Mouse (Mus musculus) midbrain, embryonic 14.5 days (tissue): ENCODE results near the gene 4933427D14Rik. TPM values are rescaled to one million over a fixed set of nuclear protein-coding genes. Genes with fewer than 3 reads are reported as not detected.

Experiments used
- ATAC-seq: fragments of 200-750 bp; cut with Nextera tagmentation; 2 replicates; pipeline ENCODE4 v1.8.0; 2017; ENCODE audit warnings: moderate number of reproducible peaks, moderate library complexity; ENCODE audit not compliant: low FRiP score, low TSS enrichment
- DNase-seq: peaks from one replicate; pipeline ENCODE4 v3.0.0-alpha.2; 2015
- H3K27ac ChIP-seq: fragments of 300-500 bp; sonication (generic); replicated peaks from 2 replicates; pipeline ENCODE4 v1.5.1; 2014; ENCODE audit warnings: mild to moderate bottlenecking, low read depth, low read length, moderate library complexity
- H3K27me3 ChIP-seq: fragments of 300-500 bp; sonication (generic); 2 replicates; pipeline ENCODE4 v1.6.1; 2014; ENCODE audit warnings: low read length, control low read depth, mixed read lengths; ENCODE audit not compliant: control insufficient read depth, insufficient read depth
- H3K36me3 ChIP-seq: fragments of 300-500 bp; sonication (generic); 2 replicates; pipeline ENCODE4 v1.6.1; 2014; ENCODE audit warnings: low read length, control low read depth; ENCODE audit not compliant: control insufficient read depth, insufficient read depth
- H3K4me1 ChIP-seq: fragments of 300-500 bp; sonication (generic); 2 replicates; pipeline ENCODE4 v1.6.1; 2014; ENCODE audit warnings: mild to moderate bottlenecking, antibody characterized with exemption, low read length, control low read depth; ENCODE audit not compliant: control insufficient read depth, insufficient read depth
- H3K4me2 ChIP-seq: fragments of 300-500 bp; sonication (generic); 2 replicates; pipeline ENCODE4 v1.6.1; 2014; ENCODE audit warnings: mild to moderate bottlenecking, low read length, moderate library complexity
- H3K4me3 ChIP-seq: fragments of 300-500 bp; sonication (generic); replicated peaks from 2 replicates; pipeline ENCODE4 v1.5.1; 2014; ENCODE audit warnings: low read depth, low read length
- H3K9ac ChIP-seq: fragments of 300-500 bp; sonication (generic); replicated peaks from 2 replicates; pipeline ENCODE4 v1.6.1; 2014; ENCODE audit warnings: mild to moderate bottlenecking, low read length, moderate library complexity
- H3K9me3 ChIP-seq: fragments of 300-500 bp; sonication (generic); 2 replicates; pipeline ENCODE4 v1.6.1; 2016; ENCODE audit warnings: low read length, control low read depth, mixed read lengths; ENCODE audit not compliant: control insufficient read depth
- WGBS: fragments of 180-500 bp; shearing (Covaris S2); extraction: QIAGEN DNeasy Blood & Tissue Kit; methylation state at CpG from one replicate; pipeline ENCODE4 v1.1.7; 2014; 5-methylcytosine and 5-hydroxymethylcytosine counted together
- polyA plus RNA-seq: library from polyadenylated mRNA; unstranded; fragments of >200 nt; fragmentation: Nextera tagmentation; extraction: Ambion mirVana; gene quantifications from 2 replicates; pipeline ENCODE4 v1.2.1, GENCODE M21; 2014

4933427D14Rik gene
- polyA plus RNA-seq, 1 experiment from 2014 or later: 22.2 TPM

DNA sequence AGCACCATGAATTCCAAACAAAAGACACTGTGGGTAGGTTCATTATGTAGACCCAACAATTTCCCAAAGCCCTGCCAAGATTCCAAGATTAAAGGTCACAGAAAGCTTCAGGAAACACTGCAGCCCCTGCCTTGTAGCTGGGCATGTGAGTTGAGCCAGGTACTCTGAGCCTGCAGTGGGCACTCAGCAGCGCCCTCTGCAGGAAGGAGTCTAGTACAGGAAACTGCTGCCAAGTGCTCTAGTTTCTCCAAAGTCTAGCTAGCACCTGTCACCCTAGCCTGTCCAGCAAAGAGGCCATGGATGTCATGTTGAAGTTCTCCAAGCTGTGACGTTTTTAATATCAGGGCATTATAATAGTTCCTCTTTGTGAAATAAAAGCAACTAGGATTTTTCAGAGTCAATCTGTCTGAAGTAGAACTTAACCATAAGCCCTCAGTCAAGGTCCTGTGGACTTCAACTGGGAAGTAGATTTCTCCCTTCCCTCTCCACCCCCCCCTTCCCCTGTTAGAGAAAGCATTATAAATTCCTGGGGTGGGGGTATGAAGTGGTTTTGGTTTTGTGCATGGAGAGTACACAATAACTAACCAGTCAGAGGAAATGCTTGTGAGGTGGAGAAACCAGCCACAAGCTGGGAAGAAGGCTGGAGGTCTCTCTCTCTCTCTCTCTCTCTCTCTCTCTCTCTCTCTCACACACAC is 61.9 kb downstream of the 4933427D14Rik start:
- Histone ChIP-seq H3K27ac (no peak overlapping the region), H3K4me1 (peaks cover 18% of the 10 kb centered on the region), H3K9ac (no peak overlapping the region), H3K36me3 (no peaks in the 10 kb centered on the region), H3K27me3 (peaks cover 7% of the 10 kb centered on the region; the same call in 1 of the 2 replicates), H3K9me3 (no peaks in the 10 kb centered on the region), H3K4me2 (no peak overlapping the region), H3K4me3 (no peak overlapping the region)
- ATAC-seq: no peak
- peak; percentile 63 for DNase-seq
- 6% methylated on average over 2 of the region's 2 CpGs for WGBS

DNA sequence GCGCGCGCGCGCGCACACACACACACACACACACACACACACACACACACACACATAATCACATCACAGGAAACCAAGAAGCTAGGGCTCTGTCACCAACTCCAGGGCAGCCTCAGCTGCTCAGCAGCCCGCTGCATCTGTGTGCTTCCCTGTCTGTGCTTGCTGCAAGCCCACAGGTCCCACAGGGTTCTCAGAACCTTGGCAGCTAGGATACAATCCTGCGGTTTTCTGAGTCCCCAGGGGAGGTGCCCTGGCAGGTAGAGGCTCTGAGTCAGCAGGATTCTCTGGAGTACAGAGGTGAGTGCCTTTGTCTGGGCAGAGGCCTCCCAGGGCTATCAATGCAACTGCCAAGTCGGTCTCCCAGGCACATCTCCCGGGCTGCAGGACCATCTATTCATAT is 64.4 kb downstream of the 4933427D14Rik start:
- Histone ChIP-seq H3K9me3 (no peaks in the 10 kb centered on the region), H3K9ac (no peak overlapping the region), H3K27ac (peak overlapping the region; percentile 61), H3K27me3 (peaks cover 7% of the 10 kb centered on the region; the same call in 1 of the 2 replicates), H3K36me3 (no peaks in the 10 kb centered on the region), H3K4me2 (no peak overlapping the region), H3K4me3 (no peak overlapping the region), H3K4me1 (peaks cover 12% of the 10 kb centered on the region)
- ATAC-seq (no peak), DNase-seq (peak; percentile 50)
- WGBS: 44% methylated on average over 10 of the region's 10 CpGs

DNA sequence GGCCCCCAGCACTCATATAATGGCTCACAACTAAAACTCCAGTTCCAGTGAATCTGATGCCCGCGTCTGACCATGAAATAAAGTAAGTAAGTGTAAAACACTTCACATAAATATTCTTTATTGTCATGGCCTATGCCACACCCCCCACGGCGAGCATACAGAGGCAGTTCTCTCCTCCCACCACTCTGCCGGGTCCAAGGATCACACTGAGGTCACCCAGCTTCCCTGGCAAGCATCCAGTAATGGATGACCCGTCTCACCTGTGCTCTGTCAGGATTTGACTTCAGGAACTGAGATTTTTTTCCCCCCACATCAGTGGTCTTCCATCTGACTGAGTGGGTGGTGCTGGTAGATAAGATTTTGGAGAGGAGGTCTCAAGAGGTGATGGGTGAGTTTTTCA is 67.1 kb downstream of the 4933427D14Rik start:
- 77% methylated on average over 6 of the region's 6 CpGs for WGBS
- no peak overlapping the region for H3K27ac ChIP-seq
- H3K4me3 ChIP-seq: no peak overlapping the region
- ATAC-seq (no peak), DNase-seq (no peak)
- 0 out of 2 replicates have a peak, but pooled peaks cover 9% of the 10 kb centered on the region for H3K4me1 ChIP-seq
- H3K27me3 ChIP-seq: peaks cover 21% of the 10 kb centered on the region
- no peak overlapping the region for H3K4me2 ChIP-seq
- no peaks in the 10 kb centered on the region for H3K9me3 ChIP-seq
- no peaks in the 10 kb centered on the region for H3K36me3 ChIP-seq
- no peak overlapping the region for H3K9ac ChIP-seq

DNA sequence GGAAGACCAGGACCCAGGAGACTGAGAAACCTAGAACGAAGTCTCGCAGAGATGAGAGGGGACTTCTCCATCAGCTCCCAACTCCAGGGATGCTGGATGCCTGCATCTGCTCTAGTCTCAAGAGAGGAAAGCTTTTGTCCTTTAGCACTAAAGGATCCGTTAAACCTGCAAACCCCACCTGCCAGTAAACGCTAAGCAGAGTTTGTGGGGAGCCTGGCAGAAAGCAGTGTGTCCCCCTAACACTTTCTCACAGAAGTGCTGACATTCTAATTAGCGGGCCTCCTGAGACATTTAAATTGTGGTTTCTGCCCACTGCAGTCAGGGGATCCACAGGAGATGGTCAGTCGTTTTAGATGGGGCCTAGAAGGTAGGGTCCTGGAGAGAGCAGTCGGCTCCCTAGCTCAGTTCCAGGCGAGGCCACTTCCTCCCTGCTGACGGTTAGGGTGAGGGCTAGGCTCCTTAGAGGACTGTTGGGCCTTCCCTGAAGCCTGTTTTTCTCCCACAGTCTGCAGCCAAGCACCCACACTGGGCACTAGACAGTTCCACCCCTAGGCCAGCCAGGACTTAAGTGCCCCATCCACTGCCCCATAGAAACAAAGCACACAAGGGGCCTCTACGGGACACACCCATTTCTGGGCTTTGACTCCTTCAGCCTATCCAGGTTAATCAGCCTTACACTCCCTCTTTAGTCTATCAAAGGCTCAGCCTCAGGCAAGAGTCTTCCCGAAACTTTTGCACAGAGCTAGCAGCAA is 70.9 kb downstream of the 4933427D14Rik start:
- peaks cover 28% of the 10 kb centered on the region for H3K27me3 ChIP-seq
- 26% methylated on average over 11 of the region's 11 CpGs for WGBS

DNA sequence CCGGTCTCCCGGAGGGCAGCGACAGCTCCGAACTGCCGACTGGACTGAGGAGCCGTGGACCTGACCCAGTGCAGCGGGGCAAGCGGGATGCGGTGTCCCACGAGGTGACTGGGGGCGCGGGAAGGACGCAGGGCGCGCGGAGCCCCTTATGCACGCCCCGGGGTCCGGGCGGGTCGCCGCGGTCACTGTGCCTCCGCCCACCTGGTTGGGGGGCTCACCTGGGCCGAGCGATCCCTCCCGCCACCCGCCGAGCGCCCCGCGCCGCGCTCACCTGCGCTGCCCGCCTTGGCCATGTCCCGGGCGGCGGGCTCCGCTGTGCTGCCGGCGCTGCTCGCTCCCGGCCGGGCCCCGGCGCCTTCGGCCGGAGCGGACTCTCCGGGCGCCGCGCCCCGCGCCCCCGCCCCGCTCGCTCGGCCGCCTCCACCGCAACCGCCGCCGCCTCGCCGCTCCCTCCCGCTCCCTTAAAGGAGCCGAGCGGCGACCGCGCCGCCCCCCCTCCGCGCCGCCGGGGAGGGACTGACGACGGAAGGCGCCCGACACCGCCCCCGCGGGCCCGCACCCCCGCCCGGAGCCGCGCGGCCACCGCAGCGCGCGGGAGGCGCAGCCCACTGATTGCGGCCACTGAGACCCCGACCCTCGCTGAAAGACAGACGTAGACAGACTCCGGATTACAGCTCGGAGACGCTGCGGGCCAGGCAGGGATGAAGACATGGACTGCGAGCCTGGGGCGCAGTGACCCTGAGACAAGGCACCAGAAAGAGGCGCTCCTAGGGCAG is 71.7 kb downstream of the 4933427D14Rik start, which contains the start of gene Pitpnm3:
Gene Pitpnm3, minus strand, starts transcription at position 396 of the 776 bp plus-strand sequence.
- ATAC-seq (peak; percentile 66), DNase-seq (peak; percentile 70)
- H3K9me3 ChIP-seq: no peaks in the 10 kb centered on the region
- H3K4me1 ChIP-seq: 0 out of 2 replicates have a peak, but pooled peaks cover 9% of the 10 kb centered on the region
- H3K4me2 ChIP-seq: peak within 1 kb of the TSS; percentile 94
- H3K9ac ChIP-seq: peak within 1 kb of the TSS; percentile 80
- H3K36me3 ChIP-seq: no peaks in the 10 kb centered on the region
- peak within 1 kb of the TSS; percentile 32; the same call in 1 of the 2 replicates for H3K27ac ChIP-seq
- H3K27me3 ChIP-seq: peaks cover 28% of the 10 kb centered on the region
- H3K4me3 ChIP-seq: peak within 1 kb of the TSS; percentile 66
- under 1% methylated on average over 77 of the region's 107 CpGs for WGBS

More for the DNA sequence above, 70.9 kb downstream of the 4933427D14Rik start:
- peak overlapping the region; percentile 66 for H3K4me3 ChIP-seq
- ATAC-seq: no peak
- peak overlapping the region; percentile 32; the same call in 1 of the 2 replicates for H3K27ac ChIP-seq
- no peak for DNase-seq
- H3K4me1 ChIP-seq: 0 out of 2 replicates have a peak, but pooled peaks cover 9% of the 10 kb centered on the region
- H3K4me2 ChIP-seq: peak overlapping the region; percentile 94
- H3K9me3 ChIP-seq: no peaks in the 10 kb centered on the region
- H3K36me3 ChIP-seq: no peaks in the 10 kb centered on the region
- H3K9ac ChIP-seq: peak overlapping the region; percentile 80

DNA sequence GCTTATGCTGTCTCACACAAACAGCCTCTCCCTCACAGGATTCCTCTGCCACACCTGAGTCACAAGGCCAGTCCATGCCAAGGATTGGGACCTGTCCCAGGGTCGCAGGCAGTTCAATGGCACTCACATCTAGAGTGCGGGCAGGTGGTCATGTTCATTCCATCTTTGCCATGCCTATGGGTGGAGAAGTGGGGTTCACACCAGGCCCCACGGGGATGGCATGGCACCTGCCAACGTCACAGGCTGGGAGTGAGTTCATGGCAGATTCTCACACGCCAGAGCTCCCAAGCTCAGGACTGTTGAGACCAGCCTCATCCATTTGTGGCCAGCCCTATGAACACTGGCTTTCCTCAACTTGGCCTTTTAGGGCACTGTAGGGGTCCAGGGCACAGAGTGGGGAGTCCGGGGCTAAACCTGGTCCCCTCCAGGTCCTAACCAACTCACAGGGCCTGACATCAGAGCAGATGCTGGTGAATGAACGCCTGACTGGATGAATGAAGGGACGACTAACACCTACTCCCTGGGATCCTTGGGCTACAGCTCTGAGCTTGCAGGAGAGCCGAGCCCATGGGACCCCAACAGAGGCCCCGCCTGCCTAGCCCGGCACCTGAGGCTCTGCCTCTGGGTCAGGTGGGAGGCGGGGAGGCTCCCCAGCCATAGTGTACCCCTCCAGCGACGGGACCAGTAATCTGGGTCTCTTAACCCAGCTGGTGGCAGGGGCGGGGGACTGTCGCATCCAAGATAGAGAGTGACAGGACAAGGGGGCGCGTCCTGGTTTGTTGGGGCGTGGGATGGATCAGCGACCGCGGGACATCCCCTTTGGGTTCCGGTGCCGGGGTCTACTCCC is 72.5 kb downstream of the 4933427D14Rik start:
- H3K36me3 ChIP-seq: no peaks in the 10 kb centered on the region
- peaks cover 12% of the 10 kb centered on the region; the same call in 1 of the 2 replicates for H3K4me1 ChIP-seq
- peak overlapping the region; percentile 80 for H3K9ac ChIP-seq
- ATAC-seq (peak; percentile 44; the same call in 1 of the 2 replicates), DNase-seq (peak; percentile 37)
- peak overlapping the region; percentile 66 for H3K4me3 ChIP-seq
- 14% methylated on average over 24 of the region's 24 CpGs for WGBS
- H3K4me2 ChIP-seq: peak overlapping the region; percentile 94
- peaks cover 28% of the 10 kb centered on the region for H3K27me3 ChIP-seq
- H3K27ac ChIP-seq: no peak overlapping the region
- H3K9me3 ChIP-seq: no peaks in the 10 kb centered on the region

DNA sequence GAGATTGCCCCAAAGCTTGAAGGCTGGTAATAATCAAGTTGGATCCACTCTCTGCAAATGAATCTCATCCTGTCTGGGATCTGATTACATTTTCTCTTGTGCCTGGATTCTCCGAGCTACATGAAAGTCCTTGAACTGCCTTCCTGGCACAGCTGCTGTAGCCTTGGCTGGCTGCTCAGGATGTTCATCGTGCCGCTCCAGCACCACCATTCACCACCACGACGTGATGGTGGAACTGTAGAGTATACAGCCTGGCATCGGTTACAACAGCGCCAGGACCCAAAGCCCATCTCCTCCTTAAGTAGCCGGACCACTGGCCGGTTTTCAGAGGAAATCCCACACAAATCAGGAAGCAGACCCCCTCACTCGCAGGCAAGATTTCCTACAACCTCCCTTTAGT is 74.2 kb downstream of the 4933427D14Rik start:
- Histone ChIP-seq H3K4me1 (peaks cover 12% of the 10 kb centered on the region; the same call in 1 of the 2 replicates), H3K9me3 (no peaks in the 10 kb centered on the region), H3K9ac (no peak overlapping the region), H3K4me2 (no peak overlapping the region), H3K4me3 (no peak overlapping the region), H3K27me3 (peaks cover 28% of the 10 kb centered on the region), H3K27ac (no peak overlapping the region), H3K36me3 (no peaks in the 10 kb centered on the region)
- ATAC-seq: no peak
- DNase-seq: no peak
- WGBS: 76% methylated on average over 10 of the region's 10 CpGs
